Mouse (Mus musculus) kidney, adult 8-10 months (tissue): Measurements from ENCODE around the gene Ric8b.

Source experiments
- DNase-seq, 2 experiments: peaks; one replicate each; pipeline ENCODE4 v3.0.0; 2022

Ric8b gene

DNA sequence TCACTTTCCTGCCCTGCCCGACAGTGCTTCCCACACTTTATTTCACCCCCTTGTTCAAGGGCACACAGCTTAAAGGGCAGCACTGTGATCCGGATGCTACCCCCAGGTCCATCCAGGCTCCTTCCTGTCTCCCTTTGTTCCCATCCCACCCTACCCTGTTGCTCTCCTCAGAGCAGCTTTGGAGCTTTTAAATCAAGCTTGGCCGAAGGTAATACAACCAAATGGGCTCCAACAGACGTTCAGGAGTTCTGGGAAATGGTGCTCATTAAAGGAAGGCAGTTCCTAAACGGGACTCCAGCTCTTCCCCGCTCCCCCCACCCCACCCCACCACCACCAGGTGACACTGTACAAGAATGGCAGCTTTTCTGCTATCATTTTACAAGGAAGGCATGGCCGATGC is 7.2 kb upstream of the Ric8b start:
- DNase-seq, result no peak

DNA sequence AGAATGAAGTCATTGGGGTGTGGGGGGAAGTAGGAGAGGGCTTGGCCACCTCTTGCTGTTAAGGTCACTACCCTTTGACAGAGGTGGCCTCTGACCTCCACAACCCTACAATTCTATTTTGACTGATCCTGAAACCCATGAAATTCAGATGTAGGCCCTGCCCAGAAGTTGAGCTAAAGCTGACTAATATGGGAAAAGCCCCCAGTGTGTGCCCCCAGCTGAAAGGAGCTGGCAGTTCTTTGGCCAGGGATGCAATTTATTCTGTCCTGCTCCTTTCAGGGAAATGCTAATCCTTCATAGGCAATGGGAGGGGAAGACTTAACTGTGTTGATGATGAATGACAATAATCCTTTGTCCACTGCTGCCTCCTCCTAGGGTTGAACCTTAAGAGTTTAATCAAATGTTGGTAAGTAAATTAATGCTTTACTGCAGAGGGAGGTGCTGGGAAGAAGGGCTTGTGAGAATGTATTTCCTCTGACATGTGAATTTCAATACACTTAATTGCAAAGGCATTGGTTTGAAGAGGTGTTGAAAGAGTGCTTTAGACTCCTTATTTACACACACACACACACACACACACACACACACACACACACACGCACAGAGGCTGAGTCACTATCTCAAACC is 6.5 kb upstream of the Ric8b start:
- DNase-seq, result no peak

DNA sequence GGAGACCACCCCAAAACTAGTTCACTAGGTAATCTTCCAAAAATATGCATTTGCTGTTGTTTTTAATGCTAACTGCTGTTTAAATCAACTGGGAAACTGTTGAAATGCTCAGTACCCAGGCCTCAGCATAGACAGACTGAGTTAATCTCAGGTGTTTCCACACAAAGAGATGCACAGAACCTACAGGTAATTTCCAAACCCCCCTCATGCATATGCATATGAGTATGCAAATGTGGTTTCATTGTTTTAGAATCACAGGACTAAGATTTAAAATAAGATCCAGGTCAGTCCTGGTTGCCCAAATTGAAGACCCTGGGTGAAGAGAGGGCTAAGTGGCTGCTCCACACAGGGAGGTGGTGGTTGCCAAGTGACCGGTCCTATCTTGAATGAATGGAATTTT is 4.3 kb upstream of the Ric8b start:
- DNase-seq, result no peak

DNA sequence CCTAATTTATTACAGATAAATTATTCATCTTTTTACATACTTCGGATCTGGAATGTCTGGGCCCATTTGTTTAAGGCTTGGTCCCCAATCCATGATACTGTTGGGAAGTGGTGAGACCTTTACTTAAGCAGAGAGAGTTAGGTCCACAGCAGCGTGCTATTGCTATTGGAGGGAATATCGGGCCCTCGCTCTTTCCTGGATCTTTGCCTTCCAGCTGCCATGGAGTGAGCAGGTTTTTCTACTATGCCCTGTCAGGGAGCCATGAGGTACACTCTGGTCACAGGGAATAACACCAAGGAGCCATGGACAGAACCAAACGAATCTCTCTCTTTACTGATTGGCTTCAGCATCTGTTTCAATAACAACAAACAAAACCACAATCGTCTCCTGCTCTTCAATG is 1.9 kb upstream of the Ric8b start:
- no peak for DNase-seq

DNA sequence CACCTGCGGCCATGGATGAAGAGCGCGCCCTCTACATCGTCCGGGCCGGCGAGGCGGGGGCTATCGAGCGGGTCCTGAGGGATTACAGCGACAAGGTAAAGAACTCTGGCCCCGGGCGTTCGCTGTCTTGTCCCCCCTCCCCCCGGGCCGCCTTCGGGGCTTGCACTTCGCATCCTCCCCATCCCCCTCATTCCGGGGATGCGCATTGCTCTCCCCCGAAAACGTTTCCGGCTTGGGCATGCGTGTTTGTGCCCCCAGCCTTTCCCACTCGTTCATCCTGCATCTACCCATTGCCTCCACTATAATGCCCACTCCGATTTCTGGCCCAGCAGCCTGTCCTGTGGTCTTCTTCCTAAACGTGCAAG is 297 bp downstream of the Ric8b start:
- peak in 1 of 2 experiments; percentile 32 for DNase-seq

DNA sequence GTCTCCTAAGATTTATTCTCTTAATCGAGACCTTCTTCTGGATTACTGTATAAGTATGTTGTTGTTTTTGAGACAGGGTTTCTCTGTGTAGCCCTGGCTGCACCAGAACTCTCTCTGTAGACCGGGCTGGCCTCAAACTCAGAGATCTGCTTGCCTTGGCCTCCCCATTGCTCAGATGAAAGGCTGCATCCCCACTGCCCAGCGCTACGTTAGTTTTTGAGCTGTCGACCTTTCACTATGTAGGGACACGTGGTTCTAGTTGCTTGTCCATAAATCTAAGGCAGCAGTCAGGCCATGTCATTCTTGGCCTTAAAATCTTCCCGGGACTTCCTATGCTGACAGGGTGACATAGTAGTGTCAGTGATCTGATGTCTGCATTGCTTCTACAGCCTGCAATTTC is 8.9 kb downstream of the Ric8b start:
- no peak for DNase-seq

DNA sequence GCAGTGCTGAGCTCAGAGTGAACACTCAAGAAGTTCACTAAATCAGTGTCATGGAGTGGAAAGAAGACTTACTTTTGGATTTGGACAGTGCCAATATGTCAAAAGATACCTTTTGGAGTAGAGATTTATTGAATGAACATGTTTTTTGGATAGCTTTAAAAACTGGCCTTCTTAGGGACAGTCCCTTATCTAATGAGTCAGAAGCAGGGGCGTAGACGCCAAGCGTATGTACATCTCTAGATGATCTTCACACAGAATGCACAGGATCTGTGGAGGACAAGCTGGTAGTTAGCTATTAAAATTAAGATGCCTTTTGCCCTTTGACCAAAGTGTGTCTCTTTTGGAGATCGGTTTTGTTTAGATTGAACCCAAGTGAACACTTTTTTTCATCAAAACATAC is 9.5 kb downstream of the Ric8b start:
- DNase-seq, result no peak

DNA sequence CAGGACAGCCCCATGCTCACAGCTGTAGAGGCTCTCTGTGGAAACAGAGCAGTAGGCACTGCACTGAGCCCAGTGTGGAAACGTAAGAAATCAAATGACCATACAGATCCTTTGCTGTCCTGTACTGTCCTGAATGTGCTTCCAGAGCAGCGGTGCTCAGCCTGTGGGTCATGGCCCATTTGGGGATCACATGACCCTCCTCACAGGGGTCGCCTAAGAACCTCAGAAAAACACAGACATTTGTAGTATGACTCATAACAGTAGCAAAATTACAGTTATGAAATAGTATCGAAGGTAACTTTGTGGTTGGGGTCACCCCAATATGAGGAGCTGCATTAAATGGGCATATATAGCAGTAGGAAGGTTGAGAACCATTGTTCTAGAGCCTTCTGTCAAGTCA is 11.0 kb downstream of the Ric8b start:
- no peak for DNase-seq

DNA sequence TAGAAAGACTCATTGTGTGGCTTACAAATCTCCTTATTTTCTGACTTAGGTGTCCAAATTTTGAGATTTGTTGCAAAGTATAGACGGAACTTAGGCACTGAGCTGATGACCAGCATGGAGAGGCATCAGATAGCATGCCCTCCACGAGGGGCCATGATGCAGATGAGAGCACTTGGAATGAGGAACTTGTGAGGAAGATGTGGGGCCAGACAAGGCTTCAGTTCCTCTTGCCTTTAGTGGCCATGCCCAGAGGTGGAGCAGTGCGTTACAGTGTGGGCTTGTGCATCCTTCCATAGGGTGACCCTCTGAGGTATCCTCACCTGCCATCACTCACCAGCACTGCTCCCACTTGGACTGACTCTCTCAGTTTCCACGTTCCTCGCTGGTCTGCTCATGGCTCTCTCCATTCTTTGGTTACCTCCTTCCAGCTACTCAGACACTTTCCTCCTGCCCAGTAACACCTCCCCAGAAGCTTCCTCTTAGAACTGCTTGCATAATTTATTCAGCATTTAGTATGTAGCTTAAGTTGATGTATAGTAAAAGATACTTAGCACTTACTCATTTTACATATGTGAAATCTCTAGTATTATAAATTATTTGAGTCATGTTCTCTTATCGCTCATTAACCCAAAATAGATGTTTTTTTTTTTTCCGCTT is 18.3 kb downstream of the Ric8b start:
- DNase-seq, result no peak

DNA sequence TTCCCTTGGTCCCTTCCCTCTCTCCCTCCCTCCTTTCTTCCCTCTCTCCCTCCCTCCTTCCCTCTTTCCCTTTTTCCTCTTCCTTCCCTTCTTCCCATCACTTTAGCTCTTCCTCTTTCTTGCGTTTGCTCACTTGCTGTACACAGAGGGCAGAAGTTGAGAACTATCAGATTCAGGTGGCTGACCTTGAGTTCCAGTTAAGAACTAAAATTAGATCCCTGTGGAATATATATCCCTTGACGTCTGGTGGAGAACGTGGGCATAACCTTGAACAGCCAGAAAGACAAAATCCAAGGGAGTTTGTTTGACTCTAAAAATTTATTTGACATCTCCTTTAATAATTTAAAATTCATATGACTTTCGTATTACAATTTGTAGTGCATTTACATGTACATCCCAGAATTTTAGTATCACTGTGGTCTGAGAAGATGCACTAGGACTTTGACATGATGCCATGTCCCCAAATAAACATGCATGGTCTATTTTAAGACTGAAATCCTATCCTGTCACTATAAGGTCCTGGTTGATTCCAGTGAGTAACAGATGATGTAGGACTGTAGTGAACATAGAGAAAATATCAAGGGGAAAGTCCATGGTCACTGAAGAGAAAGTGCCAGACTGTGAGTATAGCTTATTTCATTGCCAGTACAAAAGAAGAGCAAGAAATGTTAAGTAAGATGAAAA is 19.6 kb downstream of the Ric8b start:
- no peak for DNase-seq

DNA sequence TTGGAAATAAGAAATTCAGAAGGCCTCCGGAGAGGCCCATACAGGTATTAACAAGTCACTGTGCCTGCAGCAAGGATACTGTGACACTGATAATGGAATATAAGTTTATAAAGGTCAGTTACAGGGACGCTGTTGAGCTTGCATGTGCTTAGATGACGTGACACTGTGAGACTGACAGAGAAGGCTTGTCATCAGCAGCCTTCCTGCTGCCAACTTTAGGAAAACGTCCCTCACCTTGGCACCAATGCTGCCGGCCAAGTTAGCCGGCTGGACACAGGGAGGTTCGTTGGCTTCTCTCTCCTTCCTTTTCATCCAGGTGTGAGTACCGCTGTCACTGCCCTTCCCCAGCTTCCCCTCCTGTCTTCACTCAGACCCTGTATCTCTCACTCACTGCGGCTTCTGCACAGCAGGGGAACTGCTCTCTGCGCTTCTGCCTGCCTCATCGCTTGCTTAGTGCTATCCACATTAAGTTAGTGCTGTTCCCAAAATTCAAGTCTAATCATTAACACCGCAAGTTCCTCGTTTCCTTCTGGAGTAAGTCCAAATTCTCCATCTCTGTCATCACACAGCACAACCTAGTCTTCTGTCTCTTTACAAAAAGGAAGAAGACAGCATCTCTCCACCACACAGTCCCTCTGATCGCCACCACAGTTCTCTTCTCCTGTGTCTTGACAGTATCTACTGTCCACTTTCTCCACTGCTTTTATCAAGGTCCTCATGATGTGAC is 20.8 kb downstream of the Ric8b start:
- DNase-seq, result no peak

DNA sequence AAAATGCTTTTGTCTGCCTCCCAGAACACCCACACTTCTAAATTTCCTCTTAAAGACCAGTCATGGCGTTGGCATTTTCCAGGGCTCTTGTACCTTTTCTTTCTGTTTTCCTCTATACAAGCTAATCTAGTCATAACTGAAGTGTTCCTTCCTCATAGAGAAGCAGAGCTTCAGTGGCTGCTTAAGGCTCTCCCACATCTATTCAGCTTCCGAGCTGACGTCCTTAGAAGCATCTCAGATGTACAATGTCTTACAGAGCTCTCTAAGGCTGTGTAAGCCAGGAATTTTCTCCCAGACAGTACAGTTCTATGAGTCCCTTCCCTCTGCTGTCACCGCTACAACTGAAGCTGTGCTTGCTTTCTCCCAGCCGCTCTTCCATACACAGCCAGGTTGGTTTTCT is 21.5 kb downstream of the Ric8b start:
- DNase-seq, result no peak

DNA sequence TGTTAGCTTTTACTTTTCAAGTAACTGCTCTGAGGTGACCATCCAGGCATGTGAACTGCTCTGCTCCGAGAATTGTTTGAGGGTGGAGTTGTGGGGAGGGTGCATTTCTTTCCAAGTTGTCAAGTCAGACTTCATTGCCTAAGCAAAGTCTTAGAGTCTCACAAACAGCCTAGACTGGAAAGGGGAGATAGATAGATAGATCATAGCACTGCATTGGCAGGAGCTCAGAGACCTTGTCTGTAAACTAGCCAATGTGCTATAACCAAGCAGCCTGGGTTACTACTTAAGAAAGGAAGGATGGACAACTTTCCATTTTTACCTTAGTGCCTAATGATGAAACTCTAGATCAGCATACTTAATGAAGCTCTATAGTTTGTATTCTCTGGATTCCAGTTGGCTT is 22.9 kb downstream of the Ric8b start:
- DNase-seq, result no peak

DNA sequence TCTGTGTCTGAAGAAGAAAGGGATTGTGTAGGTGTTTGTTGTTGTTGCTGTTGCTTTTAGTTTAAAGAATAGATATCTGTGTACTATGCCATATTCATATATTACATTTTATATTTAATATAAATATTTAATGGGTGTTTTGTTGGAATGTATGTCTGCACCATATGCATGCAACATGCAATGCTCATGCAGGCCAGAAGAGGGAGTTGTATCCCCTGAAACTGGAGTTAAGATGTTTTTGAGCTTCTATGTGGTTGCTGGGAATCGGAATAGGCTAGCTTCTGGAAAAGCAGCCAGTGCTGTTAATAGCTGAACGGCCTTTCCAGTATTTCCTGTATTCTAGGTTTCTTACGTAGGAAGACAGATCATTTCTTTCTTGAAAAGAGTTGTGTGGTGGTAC is 28.3 kb downstream of the Ric8b start:
- no peak for DNase-seq

DNA sequence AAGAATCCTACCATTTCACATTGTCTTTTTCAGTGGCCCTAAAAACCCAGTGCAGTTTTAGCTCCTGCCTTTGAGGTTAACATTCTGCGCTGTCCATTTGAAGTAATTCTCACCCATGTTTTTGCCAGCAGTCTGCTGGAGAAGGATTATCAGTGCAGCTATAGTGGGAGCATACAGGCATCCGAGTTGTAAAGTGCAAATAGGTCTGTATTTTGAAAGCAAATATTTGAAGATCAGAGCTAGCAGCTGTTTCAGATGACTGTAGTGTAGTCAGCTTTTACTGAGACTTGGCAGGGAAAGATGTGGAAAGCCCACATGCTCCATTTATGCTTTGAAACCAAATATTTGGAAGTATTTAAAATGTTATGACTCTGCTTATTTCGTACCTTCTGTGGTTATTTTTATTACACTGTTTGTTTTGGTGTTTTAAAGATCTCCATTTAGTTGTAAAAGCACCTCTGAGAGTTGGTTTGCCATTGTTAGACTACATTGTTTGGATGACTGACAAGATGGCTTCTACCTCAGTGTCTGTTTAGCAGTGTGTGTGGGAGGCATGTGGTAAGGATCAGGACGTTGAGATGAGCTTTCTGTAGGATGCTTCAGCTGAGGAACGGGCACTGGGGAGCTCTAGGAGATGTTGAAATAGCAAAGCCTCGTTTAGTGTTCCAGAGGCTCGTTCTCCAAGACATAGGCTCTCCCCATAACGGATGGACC is 31.7 kb downstream of the Ric8b start:
- DNase-seq, result no peak

DNA sequence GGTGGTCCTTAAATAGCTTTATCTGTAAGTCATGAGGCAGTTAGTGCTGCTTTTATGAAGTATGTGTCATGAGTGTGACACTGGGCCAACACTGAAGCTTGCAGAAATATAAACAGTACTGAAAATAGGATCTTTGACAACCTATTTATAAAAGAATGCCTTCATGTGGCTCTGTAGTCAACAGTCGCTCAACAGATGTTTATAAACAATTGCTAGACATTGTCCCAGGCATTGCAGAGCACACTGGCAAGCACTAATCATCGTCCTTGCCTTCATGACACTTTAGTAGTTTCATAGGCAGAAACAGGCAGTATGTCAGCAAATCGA is 32.2 kb downstream of the Ric8b start:
- DNase-seq, result no peak

DNA sequence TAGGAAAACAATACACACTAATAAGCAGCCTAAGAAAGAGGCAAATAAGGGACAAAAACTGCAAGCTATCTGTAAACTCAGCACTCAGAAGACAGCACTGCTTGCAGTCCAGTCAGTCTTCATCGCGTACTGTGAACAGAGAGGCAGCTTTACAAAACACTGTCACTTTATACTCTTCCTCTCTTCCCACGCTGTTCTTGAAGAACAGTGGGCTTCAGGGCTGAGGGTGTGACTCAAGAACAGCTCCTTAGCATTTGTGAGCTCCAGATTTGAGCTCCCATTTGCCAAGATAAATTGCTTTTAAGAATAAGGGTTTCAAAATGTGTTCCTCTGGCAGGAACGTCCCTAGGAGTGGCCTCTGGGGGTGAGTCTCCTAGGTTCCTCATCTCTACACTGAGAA is 33.0 kb downstream of the Ric8b start:
- no peak for DNase-seq

DNA sequence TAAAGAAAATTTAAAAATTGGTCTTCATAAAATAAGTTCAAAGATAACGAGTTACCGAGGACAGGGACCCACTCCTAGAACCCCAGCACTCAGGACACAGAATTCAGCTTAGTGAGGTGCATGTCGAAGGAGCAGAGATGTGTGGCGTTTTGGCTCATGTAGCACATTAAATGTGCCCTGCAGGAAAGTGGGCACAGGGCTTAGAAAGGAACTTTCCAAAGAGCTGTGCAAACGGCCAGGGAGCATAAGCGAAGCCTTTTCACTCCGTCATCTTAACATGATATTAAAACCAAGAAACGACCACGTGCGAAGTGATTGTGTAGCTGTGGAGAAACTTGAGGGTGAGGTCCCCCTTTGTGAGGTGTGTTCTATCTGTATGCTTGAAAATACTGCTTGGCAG is 36.8 kb downstream of the Ric8b start:
- no peak for DNase-seq

DNA sequence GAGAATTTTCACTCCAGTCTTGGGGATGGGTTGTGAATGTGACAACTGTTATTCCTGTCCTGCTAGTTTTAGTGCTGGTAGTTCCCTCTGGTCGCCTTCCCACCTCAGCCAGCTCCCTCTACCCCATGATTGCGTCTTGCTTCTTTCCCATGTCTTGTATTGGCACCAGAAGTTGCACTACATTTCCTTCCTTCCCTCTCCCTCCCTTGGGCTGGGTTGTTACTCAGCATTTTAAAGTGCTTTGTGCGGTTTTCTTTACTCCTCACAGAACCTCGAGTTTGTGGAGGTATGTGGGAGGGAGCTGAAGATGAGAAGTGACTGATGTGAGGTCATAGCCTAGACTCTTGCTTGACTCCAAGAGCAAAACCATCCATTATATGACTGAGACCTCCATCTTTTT is 38.8 kb downstream of the Ric8b start:
- no peak for DNase-seq

DNA sequence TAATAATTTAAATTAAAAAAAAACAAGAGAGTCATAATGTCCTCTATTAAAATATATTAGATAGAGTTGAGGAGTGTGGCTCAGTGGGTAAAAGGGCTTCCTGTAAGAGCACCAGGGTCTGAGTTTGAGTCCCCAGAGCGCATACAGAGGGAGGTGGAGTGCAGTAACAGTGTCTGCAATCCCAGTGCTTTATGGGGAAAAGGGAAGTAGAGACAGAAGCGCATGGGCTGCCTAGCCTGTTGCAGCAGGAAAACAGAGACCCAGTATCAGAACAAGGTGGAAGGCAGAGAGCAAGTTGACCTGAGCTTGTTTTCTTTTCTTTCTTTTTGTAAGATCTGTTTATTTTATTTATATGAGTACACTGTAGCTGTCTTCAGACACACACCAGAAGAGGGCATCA is 41.2 kb downstream of the Ric8b start:
- no peak for DNase-seq

DNA sequence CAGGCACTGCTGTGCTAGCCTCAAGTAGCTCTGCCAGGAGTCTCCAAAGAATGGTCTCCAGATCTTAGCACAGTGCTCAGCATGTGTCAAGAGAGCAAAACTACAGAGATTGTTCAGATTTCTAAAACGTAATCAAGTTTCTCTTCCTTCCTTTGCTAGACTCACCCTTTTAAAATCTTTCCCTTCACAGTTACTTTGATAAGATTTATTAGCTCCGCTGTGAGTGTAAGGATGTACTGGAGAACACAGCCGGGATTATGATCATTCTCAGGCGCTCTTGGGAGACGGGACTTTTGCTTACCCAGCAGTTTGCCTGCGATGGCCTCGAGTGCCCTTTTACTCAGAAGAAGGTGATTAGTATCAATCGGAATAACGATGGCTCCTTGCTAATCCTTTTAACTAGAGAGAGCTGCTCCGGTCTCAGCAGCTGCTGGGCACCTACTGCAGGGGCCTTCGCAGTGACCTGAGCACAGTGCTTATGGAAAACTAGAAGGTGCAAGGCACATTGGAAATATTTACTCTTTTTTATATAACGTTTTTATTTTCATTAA is 43.0 kb downstream of the Ric8b start:
- no peak for DNase-seq

DNA sequence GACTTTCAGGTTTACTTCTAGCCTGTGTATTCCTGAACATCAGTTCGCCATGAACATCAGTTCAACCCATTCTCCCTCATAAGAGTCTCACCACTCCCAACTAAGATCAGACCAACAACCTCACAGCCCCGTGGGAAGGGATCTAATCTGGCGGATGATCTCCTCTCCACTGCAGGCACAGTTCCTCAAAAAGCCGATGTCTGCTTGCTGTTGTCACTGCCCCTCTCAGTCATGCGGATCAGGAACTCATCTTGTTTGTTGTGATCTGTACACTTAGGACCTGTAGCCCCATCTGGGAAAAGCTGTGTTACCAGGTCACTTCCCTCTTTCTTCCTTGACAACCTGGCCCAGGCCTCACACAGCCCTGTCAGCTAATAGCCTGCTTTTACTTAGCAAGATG is 45.7 kb downstream of the Ric8b start:
- no peak for DNase-seq

DNA sequence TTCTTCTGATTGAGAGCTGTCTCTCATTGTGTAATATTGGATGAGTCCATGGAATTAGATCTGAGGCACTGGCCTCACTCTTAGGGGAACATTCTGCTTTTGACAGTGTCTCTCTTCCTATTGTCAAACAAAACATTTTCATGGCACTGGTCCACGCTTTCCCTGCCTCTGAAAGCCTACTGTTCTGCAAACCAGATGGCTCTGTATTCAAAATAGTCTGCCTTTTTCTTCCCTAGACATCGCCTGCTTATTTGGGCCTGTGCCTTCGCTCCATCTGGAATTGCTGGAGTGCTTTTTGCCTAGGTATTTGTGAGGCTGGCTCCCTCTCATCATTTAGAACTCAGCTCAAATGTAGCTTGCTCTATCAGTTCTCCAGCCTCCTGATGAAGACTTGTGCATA is 46.3 kb downstream of the Ric8b start:
- DNase-seq, result no peak
